Mouse (Mus musculus) left cerebral cortex, adult 9 months (tissue): ENCODE measurements around the gene Ccdc102a.

Experiments used
- DNase-seq, 2 experiments: peaks; one replicate each; pipeline ENCODE4 v3.0.0; 2022; ENCODE audit warnings: low spot score in 2 of 2

Ccdc102a gene

DNA sequence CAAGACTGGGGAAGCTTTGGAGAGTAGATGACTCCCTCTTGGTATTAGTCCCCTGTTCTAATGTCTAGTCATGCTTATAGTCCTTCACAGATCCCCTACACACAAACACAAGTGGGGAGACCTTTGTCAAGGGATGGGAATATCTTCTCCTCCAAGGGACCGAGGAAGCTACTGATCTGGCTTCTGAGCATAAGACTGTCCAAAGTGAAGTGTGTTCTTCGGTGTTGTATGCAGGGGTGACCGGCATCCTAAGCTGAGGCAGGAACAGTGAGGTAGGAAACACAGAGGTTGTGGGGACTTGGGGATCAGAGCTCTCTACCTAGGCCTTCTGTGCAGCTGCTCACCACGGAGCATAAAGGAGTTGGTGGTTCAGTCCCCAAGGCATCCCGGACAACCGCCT, 4.3 kb upstream of the Ccdc102a start:
- no peak for DNase-seq

DNA sequence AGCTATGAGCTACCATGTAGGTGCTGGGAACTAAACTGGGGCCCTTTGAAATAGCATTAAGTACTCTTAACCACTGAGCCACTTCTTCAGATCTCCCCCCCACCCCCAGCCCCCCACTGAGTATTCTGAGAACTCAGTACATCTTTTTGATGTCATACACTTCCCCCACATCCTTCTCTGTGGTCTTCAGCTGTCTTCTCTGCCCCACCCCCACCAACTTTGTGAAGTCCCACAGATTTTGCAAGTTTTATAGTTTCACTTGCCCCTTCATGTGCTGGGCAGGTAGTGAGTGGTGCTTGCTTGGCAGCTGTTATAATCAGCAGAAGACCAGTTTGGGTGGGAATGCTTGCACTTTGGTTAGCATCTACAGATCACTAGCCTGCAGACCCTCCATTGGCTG, 1.4 kb upstream of the Ccdc102a start:
- no peak for DNase-seq

DNA sequence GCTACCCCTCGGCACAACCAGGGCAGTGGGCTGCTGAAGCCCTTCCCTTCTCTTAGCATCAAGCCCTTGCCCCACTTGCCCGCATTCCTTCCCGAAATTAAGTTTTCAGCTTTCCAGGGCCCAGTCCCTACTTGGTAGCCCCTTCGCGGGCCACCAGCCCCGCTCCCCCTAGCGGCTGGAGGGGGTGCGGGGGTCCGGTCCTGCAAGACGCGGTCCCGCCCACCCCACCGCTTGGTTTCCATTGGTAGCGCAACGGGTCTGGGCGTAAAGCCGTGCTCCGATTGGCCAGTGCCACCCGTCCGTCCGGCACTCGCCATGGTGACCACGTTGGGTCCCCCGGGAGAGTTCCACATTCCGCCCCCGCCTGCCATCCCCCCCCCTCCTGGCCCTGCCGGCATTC, 546 bp downstream of the Ccdc102a start:
- peak; percentile 39 to 68 for DNase-seq

DNA sequence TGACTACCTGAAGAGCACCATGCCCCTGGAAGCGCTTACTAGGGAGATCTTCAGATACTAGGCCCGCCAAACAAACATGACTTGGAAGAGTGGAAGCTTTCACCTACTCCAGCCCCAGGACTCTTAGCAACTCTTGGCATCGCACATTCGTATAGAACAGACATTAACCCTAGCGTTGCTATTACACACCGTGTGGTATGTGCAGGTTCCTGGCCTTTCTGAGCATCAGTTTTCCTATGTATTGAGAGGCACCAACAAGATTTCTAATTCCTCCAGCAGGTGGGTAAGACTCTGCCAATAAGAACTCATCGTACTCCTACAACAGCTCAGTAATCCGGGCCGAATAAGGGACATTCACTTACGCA, 956 bp downstream of the Ccdc102a start:
- DNase-seq: no peak

DNA sequence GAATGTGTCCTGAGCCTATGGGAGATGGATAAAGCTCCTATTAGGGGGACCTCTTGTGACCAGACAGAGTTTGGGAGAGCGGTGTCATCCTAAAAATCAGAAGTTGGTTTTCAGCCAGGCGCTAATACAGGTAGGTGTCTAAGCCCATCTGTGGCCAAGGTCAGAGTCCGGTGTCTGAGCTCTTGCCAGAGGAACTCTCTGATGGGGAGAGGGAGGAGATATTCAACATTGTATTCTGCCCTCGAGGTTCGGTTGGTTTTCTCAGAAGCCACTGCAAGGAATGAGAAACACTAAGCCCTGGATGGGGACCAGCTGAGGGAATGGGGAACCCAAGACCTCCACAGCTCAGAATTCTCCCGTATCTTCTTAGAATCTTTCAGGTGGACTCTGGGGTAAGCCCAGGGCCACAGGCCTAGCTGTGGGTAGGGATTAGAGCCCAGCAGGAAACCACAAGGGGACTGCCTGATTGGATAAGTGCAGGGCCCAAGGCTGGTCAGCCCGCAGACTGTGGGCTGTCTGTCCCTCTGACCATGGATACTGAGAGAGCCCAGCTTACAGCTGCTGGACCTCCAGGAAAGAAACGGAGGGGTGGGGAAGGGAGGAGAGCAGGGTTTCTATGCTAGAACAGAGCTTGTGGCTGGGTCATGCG, 1.5 kb downstream of the Ccdc102a start:
- DNase-seq: no peak

DNA sequence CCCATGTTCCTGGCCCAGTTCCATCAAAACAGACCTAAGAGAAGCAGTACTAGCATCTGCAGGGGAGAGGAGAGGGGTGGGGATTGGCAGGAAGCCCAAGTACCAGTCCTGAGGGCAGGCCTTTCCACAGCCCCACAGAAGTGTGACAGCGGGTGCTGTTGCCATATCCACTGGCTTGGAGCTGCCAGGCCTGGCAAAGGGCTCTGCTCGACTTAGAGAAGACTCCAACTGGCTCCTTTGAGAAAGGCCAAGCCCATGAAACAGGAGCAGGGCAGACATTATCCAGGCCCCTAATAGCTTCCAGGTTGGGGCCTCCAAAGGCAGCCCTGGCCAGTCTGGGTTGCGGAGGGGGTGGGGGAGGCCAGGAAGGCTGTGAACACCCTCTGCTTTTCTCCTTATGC, 3.2 kb downstream of the Ccdc102a start:
- DNase-seq: no peak

DNA sequence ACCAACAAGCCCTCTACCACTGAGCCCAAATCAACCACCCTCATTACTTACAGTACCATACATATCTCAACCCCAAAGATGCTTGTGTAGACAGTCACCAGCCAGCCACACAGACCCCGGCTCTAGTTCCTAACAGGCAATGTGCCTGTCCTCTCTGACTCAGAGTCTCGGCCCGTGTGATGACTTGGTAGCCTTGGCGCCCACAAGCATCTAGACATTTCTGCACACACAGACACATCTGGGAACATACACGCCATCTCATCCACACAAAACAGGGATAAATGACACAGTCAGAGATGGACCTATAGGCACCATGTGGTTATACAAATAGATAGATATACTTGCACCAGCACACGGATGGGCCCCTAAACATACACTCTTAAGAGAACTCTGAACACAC, 3.6 kb downstream of the Ccdc102a start:
- no peak for DNase-seq

DNA sequence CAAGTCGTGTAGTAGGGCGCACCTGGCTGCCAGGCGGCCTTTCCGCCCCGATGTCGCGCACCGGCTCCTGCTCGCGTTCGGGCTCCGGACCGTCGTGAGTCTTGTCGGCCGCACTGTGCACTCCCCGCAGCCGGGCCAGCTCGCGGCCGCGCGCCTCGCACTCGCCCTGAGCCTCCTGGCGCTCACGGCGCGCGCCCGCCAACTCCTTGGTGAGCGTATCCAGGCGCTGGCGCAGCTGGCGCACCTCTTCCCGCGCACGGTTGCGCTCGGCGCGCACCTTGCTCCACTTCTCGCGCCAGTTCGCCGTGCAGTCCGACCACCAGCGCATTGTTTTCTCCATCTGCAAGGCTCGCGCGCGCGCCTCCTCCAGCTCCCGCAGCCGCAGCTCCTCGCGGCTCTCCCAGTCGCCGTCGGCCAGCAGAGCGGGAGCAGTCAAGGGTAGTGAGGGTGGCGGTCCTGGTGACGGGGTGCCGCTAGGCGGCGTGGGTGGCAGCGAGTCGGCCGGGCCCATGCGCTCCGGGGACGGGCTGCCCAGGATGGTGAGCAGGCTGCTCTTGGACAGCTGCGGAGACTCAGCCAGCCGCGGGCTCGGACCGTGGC, 4.7 kb downstream of the Ccdc102a start:
- DNase-seq: peak in 1 of 2 experiments; percentile 46

DNA sequence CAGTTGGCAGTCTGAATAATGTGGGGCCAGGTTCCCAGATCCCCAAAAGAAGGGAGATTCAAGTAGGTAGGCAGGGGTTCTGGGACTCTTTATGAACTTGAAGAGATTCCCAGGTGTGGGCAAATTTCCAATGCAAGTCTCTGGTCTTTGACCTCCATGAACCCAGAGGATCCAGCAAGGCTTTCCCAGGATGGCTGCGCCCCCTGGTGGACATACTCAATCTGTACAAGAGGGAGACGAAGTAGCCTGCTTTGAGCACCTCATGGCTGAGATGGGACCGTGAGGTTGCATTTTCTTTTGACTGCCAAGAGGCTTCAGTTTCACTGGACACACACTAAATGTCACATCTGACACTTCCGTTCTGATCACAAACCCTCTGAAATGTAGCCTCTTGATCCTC, 9.1 kb downstream of the Ccdc102a start:
- peak; percentile 20 to 76 for DNase-seq

DNA sequence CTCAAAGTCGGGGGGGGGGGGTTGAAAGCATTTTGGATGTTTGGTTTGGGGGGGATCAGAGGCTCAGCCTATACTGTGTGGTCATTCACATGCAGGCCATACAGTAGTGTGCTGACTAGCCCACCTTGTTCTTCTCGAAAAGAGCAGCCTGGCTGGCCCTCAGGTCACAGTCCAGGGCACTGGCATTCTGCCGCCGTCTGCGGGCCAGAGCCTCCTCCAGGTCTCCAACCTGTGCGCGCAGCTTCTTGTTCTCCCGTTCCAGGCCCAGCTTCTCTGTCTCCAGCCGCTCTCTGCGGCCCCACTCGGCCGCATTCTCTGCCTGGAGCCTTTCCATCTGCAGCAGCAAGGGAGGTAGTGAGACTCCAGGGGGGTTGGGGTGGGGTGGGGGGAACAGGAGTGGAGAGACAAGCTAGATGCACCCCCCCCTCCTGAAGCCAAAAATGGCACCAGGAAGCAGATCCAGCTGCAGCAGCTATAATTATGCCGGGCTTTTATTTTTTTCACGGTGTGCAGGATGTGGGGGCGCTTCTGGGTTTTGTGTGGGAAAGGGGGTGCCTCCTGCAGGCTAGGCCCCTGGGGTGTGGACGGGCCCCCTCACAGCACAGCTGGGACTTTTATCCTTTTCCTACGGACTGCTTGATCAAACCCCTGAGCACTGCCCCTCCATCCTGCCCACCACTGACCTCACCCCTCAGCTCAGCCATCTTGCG, 10.2 kb downstream of the Ccdc102a start:
- DNase-seq: no peak

DNA sequence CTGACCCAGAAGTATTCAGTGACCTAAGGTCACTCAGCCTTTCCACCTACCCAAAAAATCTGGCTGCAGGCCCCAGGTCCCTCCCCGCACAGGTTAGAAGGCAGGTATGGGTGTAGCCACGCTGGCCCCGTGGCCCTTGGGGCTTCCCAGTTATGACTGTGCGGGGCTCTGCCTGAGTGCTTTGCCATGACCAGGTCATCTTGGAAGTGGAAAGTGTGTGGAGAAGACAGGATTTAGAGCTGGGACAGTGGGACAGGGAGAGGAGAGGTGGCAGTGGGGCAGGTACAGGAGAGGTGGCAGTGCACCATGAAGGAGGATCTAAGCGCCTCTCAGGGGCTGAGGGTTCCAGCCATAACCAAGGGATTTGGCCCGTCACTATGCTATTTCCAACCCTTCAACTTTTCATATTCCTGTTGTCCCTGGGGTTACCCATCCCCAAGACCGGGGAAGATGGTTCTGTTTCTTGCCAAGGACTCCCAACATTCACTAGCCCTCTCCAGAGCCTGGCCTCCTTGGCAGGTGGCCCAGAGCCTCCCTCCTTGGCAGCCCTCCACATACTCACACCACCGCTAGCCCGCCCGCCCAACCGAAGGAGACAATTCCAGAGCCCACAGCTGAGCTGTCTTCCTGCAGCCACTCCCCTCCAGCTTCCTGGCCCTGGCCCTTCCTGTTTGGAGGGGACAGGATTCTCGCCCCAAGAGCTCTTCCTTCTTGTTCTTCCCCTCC, 13.3 kb downstream of the Ccdc102a start:
- peak in 1 of 2 experiments; percentile 39 for DNase-seq

DNA sequence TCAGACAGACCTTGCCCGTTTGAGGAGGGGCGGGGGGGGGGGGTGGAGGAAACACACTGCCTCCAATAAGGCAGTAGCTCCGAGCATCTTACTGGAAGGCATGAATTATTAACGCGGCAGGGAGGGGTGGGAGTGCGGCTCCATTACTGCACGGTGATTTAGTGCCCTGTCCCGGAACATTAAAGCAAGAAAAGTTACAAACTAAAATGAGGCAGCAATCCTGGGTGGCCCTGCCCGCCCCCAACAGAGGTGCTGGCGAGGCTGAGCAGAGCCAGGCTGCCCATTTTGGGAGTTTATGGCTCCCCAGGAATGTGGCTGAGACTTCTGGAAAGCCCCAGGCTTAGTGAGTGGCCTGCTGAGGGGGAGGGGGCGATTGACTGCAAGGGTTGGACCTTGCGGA, 14.2 kb downstream of the Ccdc102a start:
- no peak for DNase-seq

DNA sequence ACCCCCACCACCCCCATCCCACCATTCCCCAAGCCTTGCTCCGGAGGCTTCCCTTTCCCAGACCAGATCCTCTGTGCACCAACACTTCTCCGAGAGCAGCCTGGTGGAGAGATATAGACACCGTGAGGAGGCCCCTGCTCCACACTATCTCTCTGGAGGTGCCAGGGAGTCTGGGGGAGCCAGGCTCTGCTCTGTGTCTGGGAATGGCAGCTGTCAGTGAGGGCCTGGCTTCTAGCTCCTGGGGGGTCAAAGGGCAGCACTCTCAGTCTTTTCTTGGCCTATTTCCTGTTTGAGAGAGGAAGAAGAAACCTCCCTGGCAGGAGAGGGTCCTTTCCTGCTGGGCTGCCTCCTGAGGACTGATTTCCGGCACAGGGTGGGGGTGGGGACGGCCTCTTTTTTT, 16.9 kb downstream of the Ccdc102a start:
- no peak for DNase-seq

DNA sequence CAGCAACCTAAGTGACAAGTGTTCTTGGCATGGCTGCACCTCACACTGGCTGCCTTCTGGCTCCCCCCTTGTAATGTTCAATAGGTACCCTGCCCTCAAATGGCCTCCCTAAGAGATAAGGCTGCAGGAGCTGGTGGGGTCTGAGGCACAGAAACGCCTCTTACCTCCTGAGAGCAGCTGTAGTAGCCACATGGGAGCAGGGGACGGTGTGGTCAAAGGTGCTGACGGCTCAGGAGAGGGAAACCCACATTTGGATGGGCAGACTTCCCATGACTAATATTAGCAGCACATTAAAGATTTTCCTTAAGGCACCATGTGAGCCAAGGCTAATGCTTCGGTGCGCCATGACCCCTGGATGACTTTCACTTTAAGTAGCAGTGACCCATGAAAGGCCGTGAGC, 17.3 kb downstream of the Ccdc102a start:
- no peak for DNase-seq

DNA sequence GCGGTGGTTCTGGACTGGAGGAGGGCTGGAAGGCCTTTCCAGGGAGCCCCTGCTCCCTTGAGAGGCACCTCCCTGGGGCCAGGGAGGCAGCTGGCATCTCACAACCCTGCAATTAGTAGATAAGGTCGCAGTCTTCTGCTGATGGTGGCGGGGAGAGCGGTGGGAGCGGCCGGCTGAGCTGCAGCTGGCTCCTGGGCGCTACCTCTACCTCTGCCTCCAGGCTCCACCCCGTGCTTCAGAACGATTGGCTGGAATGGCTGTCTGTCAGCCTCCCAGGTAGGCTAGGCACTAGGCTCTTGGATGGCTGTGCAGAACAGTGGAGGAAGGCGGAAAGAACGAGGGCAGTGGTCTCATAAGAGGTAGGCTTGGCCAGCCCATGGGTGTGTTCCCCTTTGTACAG, 18.6 kb downstream of the Ccdc102a start:
- no peak for DNase-seq

DNA sequence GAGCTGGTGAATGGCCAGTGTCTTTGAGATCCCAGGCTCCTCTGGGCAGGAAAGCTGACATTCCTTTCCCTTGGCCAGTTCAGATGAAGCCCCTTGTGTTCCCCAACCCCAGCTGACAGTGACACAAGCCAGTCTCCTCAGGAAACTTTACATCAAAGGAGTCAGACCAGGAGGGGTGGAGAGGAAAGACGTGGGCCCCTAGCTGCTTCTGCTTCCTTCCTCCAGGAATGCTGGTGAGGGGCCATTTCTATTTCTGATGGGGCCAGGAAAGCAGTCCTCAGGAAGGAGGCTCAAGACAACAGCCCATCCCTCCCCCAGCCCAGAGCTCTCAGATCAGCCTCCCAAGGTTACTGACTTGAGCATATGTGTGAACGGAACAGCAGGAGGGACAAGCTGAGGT, 25.0 kb downstream of the Ccdc102a start:
- DNase-seq: no peak

DNA sequence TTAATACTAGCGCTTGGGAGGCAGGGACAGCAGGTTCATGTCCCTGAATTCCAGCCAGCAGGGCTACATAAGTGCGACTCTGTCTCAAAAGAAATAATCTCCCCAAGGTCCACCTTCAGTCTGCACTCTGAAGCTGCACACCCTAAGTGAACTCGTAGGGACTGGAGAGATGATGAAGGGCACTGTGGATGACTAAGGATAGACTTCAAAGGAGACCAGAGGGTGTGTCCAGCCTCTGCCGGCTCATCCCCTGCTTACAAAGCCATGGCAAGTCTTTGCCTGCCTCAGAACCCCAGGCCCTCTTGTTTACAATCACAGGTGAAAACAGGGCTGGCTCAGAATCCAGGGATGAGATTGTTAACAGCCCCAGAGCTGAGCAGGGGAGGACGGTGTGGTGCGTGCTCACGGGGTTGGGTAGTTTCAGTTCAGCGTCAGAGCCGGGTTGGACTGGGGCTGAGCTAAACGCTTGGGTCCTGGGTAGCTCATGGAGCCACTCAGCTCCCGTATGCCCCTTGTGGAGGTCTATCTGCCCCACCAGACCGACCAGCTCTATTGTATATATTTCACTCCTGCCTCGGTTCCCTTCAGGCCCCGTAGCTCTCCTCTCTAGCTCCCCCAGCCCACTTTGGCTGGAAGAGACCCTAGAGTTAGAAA, 29.4 kb downstream of the Ccdc102a start:
- no peak for DNase-seq

DNA sequence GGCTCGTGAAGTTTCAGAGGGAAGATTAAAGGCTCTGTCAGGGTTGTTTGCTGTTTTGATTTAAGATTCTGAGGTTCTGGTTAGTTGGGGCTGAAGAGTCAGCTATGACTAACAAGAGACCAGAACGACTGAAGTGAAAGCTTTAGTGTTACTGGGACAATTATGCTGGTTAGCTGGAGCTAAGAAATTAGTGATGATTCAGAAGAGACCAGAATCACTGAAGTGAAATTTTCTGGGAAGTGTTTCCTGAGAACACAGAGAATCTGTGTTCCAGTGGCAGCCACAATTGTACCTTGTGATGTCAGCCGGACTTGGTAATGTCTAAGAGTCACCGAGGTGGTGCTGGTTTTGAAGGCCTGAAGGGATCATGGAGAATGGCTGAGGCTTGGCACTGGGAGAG, 37.2 kb downstream of the Ccdc102a start:
- DNase-seq: no peak

DNA sequence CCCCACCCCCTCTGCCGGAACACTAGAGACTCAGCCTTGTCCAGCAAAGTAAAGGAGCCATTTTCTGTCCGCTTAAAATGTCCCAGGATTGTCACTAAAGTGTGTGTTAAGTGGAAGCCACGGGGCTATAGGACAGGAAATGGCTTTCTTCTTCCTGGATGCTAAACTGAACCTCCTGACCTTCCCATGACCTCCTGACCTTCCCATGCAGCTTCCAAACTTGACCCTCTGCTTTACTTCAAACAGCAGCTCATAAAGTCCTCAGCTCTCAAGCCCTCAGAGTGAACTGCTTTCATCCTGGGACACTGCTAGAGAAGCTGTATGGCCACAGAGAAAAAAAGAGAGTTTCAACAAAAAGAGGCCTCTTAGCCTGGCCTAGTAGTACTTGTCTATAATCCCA, 41.1 kb downstream of the Ccdc102a start:
- DNase-seq: no peak

DNA sequence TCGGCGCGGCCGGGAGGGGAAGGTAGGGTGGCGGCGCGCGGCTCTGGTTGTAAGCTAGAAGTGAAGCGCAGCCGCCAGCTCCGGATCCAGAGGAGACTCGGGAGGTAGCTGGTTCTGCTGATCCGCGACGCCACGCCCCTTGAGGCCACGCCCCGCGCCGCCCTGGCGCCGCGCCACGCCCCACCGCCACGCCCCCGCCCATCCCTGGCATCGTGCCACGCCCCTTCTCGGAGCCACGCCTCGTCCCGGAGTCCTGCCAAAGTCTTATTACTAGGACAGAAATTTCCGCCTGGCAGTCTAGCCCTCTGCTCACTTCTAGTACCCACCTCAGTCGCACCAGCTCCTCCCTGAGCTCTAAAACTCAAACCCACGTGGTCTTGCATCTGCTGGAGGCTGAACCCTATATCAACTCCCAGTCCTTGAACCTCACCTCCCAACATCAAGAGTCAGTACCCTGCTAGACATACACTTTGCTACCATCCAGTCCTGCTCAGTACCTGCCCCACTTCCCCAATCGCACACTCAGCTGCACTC, 41.6 kb downstream of the Ccdc102a start, which contains the start of gene Dok4:
Gene Dok4 (minus strand): TSS at position 134 of the 534 bp plus-strand sequence.
- DNase-seq: peak in 1 of 2 experiments; percentile 58

DNA sequence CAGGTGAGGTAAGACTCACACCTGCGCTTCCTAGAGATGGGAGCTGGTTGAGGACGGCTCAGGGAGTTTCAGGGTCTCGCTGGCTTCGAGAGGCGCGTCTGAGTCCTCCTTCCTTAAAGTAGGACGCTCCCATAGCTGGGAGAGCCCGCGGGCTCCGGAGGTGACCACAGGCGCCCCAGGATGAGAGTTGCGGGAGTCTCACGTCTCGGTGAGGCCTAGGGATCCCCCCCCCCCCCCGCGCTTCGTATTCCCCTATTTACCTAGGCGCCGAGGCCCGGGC, 42.1 kb downstream of the Ccdc102a start:
- no peak for DNase-seq
